Mouse (Mus musculus) lung, postnatal 0 days (tissue): ENCODE measurements around the gene Epas1.

Source experiments
- CTCF ChIP-seq: IDR thresholded peaks from 2 replicates; pipeline ENCODE4 v1.5.1; 2016; ENCODE audit warnings: antibody characterized with exemption, mild to moderate bottlenecking
- EP300 ChIP-seq: IDR thresholded peaks from 2 replicates; pipeline ENCODE4 v1.6.1; 2016; ENCODE audit warnings: antibody characterized with exemption, mild to moderate bottlenecking, control low read depth

DNA sequence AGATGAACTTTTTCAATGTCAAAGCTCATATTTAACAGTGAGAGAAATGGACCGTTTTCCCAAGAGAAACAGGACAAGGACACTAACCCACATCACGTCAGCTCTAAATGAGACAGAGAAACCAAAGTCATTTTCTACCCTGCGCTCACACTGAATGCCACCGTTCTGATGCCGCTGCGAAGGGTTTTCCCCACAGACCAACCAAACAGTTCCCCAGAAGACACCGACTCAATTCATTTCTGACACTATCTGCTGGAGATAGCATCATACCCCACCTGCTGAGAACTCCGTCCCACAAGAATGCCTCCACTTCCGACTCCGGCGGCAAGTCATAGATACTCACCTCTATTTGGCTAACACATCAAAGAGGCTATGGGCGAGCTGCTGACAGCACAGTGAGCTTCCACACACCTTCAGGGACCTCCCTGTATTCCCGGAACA is 99.1 kb downstream of the Epas1 start:
- TF ChIP-seq CTCF = no peak
- TF ChIP-seq EP300 = no peak
